Mouse (Mus musculus) midbrain, embryonic 11.5 days (tissue): ENCODE measurements around the gene BC030499. TPM values are rescaled to one million over a fixed set of nuclear protein-coding genes. Genes with fewer than 3 reads are reported as not detected.
"Not testable (repeated sequence)": the region's sequence is repeated elsewhere in the genome, so short reads cannot be mapped to it uniquely, and the experiment has no call there.

Source experiments
- ATAC-seq: fragments of 200-750 bp; cut with Nextera tagmentation; 2 replicates; pipeline ENCODE4 v1.8.0; 2017; ENCODE audit warnings: moderate TSS enrichment, moderate library complexity; ENCODE audit not compliant: low FRiP score
- DNase-seq: peaks from one replicate; pipeline ENCODE4 v3.0.0; 2015; ENCODE audit warnings: low spot score; ENCODE audit errors: missing footprints
- H3K27ac ChIP-seq: fragments of 300-500 bp; sonication (generic); 2 replicates; pipeline ENCODE4 v1.5.1; 2014; ENCODE audit warnings: low read depth, low read length
- H3K27me3 ChIP-seq: fragments of 300-500 bp; sonication (generic); 2 replicates; pipeline ENCODE4 v1.6.1; 2014; ENCODE audit warnings: mild to moderate bottlenecking, low read length, moderate library complexity, mixed read lengths; ENCODE audit not compliant: control insufficient read depth, insufficient read depth
- H3K36me3 ChIP-seq: fragments of 300-500 bp; sonication (generic); 2 replicates; pipeline ENCODE4 v1.6.1; 2014; ENCODE audit warnings: mild to moderate bottlenecking, low read length, moderate library complexity, mixed read lengths; ENCODE audit not compliant: control insufficient read depth, insufficient read depth
- H3K4me1 ChIP-seq: fragments of 300-500 bp; sonication (generic); 2 replicates; pipeline ENCODE4 v1.6.1; 2014; ENCODE audit warnings: low read length; ENCODE audit not compliant: control insufficient read depth, insufficient read depth
- H3K4me2 ChIP-seq: fragments of 300-500 bp; sonication (generic); 2 replicates; pipeline ENCODE4 v1.6.1; 2014; ENCODE audit warnings: mild to moderate bottlenecking, moderate library complexity
- H3K4me3 ChIP-seq: fragments of 300-500 bp; sonication (generic); 2 replicates; pipeline ENCODE4 v1.5.1; 2014; ENCODE audit warnings: low read depth, low read length
- H3K9ac ChIP-seq: fragments of 300-500 bp; sonication (generic); 2 replicates; pipeline ENCODE4 v1.6.1; 2014; ENCODE audit warnings: low read length
- H3K9me3 ChIP-seq: fragments of 300-500 bp; sonication (generic); 2 replicates; pipeline ENCODE4 v1.6.1; 2016; ENCODE audit warnings: low read length; ENCODE audit not compliant: control insufficient read depth
- WGBS: fragments of 180-500 bp; shearing (Covaris S2); extraction: QIAGEN DNeasy Blood & Tissue Kit; methylation state at CpG from one replicate; pipeline ENCODE4 v1.1.7; 2014; 5-methylcytosine and 5-hydroxymethylcytosine counted together
- polyA plus RNA-seq: library from polyadenylated mRNA; unstranded; fragments of >200 nt; fragmentation: Nextera tagmentation; extraction: Ambion mirVana; gene quantifications from 2 replicates; pipeline ENCODE4 v1.2.1, GENCODE M21; 2014

Gene BC030499
- polyA plus RNA-seq, 1 experiment from 2014 or later: 0.27 TPM

GRCm38 (mm10) chr11:78261380-78262352, 29.0 kb upstream of the BC030499 start, which contains the start of gene 2610507B11Rik:
Gene 2610507B11Rik, plus strand, starts transcription at chr11:78261752.
- Histone ChIP-seq H3K27ac (peak within 1 kb of the TSS; percentile 65), H3K4me3 (peak within 1 kb of the TSS; percentile 84), H3K36me3 (peaks cover 7% of the 10 kb centered on the region), H3K27me3 (peaks cover 6% of the 10 kb centered on the region; the same call in 1 of the 2 replicates), H3K4me2 (peak within 1 kb of the TSS; percentile 69), H3K9me3 (no peaks in the 10 kb centered on the region), H3K9ac (peak within 1 kb of the TSS; percentile 84), H3K4me1 (peaks cover 7% of the 10 kb centered on the region)
- DNase-seq (peak; percentile 99), ATAC-seq (peak; percentile 98)
- WGBS: under 1% methylated on average over 99 of the region's 115 CpGs

GRCm38 (mm10) chr11:78262550-78262949, 28.1 kb upstream of the BC030499 start:
- 7% methylated on average over 8 of the region's 8 CpGs for WGBS
- H3K27ac ChIP-seq: no peak overlapping the region
- H3K36me3 ChIP-seq: peaks cover 7% of the 10 kb centered on the region
- DNase-seq (peak; percentile 88), ATAC-seq (no peak)
- H3K4me2 ChIP-seq: peak overlapping the region; percentile 69
- H3K4me3 ChIP-seq: peak overlapping the region; percentile 84
- H3K27me3 ChIP-seq: peaks cover 6% of the 10 kb centered on the region; the same call in 1 of the 2 replicates
- H3K9me3 ChIP-seq: no peaks in the 10 kb centered on the region
- H3K9ac ChIP-seq: peak overlapping the region; percentile 84
- H3K4me1 ChIP-seq: peaks cover 7% of the 10 kb centered on the region

GRCm38 (mm10) chr11:78265571-78265970, 25.1 kb upstream of the BC030499 start:
- no peak overlapping the region for H3K4me2 ChIP-seq
- 89% methylated on average over 6 of the region's 6 CpGs for WGBS
- no peak for DNase-seq
- H3K4me1 ChIP-seq: peaks cover 7% of the 10 kb centered on the region
- H3K4me3 ChIP-seq: no peak overlapping the region
- no peak for ATAC-seq
- no peaks in the 10 kb centered on the region; the same call in 1 of the 2 replicates for H3K27me3 ChIP-seq
- no peak overlapping the region for H3K27ac ChIP-seq
- no peak overlapping the region for H3K9ac ChIP-seq
- H3K36me3 ChIP-seq: peaks cover 28% of the 10 kb centered on the region
- H3K9me3 ChIP-seq: no peaks in the 10 kb centered on the region

GRCm38 (mm10) chr11:78271986-78272385, 18.7 kb upstream of the BC030499 start:
- no peaks in the 10 kb centered on the region for H3K27me3 ChIP-seq
- 90% methylated on average over 13 of the region's 13 CpGs for WGBS
- H3K4me3 ChIP-seq: no peak overlapping the region
- no peak overlapping the region for H3K9ac ChIP-seq
- no peak for ATAC-seq
- H3K27ac ChIP-seq: no peak overlapping the region
- H3K4me1 ChIP-seq: no peaks in the 10 kb centered on the region
- no peak for DNase-seq
- no peak overlapping the region for H3K4me2 ChIP-seq
- H3K36me3 ChIP-seq: peaks cover 44% of the 10 kb centered on the region
- H3K9me3 ChIP-seq: no peaks in the 10 kb centered on the region

- ATAC-seq (no peak), DNase-seq (no peak)
- Histone ChIP-seq H3K4me1 (no peaks in the 10 kb centered on the region), H3K4me3 (no peak overlapping the region), H3K9ac (no peak overlapping the region), H3K4me2 (no peak overlapping the region), H3K36me3 (peaks cover 34% of the 10 kb centered on the region), H3K9me3 (no peaks in the 10 kb centered on the region), H3K27ac (no peak overlapping the region), H3K27me3 (no peaks in the 10 kb centered on the region)
- WGBS: 100% methylated on average over 1 of the region's 1 CpGs
Observed at GRCm38 (mm10) chr11:78275596-78275995, 15.0 kb upstream of the BC030499 start.

- H3K4me1 ChIP-seq, DNase-seq: not testable (repeated sequence)
- WGBS: 92% methylated on average over 4 of the region's 4 CpGs
Observed at GRCm38 (mm10) chr11:78276169-78276568, 14.5 kb upstream of the BC030499 start.

GRCm38 (mm10) chr11:78278853-78279252, 11.8 kb upstream of the BC030499 start:
- Histone ChIP-seq H3K4me2 (no peak overlapping the region), H3K4me3 (no peak overlapping the region), H3K9ac (no peak overlapping the region), H3K36me3 (peaks cover 27% of the 10 kb centered on the region), H3K27me3 (no peaks in the 10 kb centered on the region), H3K27ac (no peak overlapping the region), H3K9me3 (no peaks in the 10 kb centered on the region), H3K4me1 (no peaks in the 10 kb centered on the region)
- ATAC-seq (no peak), DNase-seq (no peak)
- WGBS: 91% methylated on average over 7 of the region's 7 CpGs

More at GRCm38 (mm10) chr11:78276169-78276568, 14.5 kb upstream of the BC030499 start:
- H3K4me2 ChIP-seq, H3K9ac ChIP-seq, H3K9me3 ChIP-seq, H3K4me3 ChIP-seq, H3K27me3 ChIP-seq, H3K27ac ChIP-seq, ATAC-seq: not testable (repeated sequence)
- peaks cover 34% of the 10 kb centered on the region for H3K36me3 ChIP-seq

- no peak for DNase-seq
- ATAC-seq: no peak
- Histone ChIP-seq H3K9me3 (no peaks in the 10 kb centered on the region), H3K4me1 (no peaks in the 10 kb centered on the region), H3K4me2 (no peak overlapping the region), H3K9ac (no peak overlapping the region), H3K36me3 (peaks cover 26% of the 10 kb centered on the region), H3K4me3 (no peak overlapping the region), H3K27ac (no peak overlapping the region), H3K27me3 (no peaks in the 10 kb centered on the region)
- WGBS: 93% methylated on average over 4 of the region's 4 CpGs
Observed at GRCm38 (mm10) chr11:78279586-78279985, 11.1 kb upstream of the BC030499 start.

- no peak for ATAC-seq
- no peak overlapping the region for H3K4me3 ChIP-seq
- DNase-seq: no peak
- H3K27ac ChIP-seq: no peak overlapping the region
- 92% methylated on average over 7 of the region's 7 CpGs for WGBS
- no peak overlapping the region for H3K9ac ChIP-seq
- H3K4me2 ChIP-seq: no peak overlapping the region
- no peaks in the 10 kb centered on the region for H3K27me3 ChIP-seq
- peaks cover 29% of the 10 kb centered on the region for H3K36me3 ChIP-seq
- no peaks in the 10 kb centered on the region for H3K9me3 ChIP-seq
- no peaks in the 10 kb centered on the region for H3K4me1 ChIP-seq
Observed at GRCm38 (mm10) chr11:78289146-78289763, 1.4 kb upstream of the BC030499 start.
